Mouse (Mus musculus) ES-E14 (cell line): ENCODE measurements at regions not wholly inside any gene's neighbourhood (a gene's known extent, or its start where the extent isn't known, plus 50 kb on each side); places are given as distances from the start of the nearest gene placed in this dataset.

Experiments used
- CHD2 ChIP-seq: IDR thresholded peaks from 2 replicates; pipeline ENCODE4 v1.6.1; 2014; ENCODE audit warnings: mild to moderate bottlenecking, low read depth, low read length, inconsistent platforms
- HCFC1 ChIP-seq: IDR thresholded peaks from 2 replicates; pipeline ENCODE4 v1.6.1; 2012; ENCODE audit warnings: low read length, inconsistent platforms, borderline replicate concordance; ENCODE audit not compliant: insufficient read depth
- MAFK ChIP-seq: IDR thresholded peaks from 2 replicates; pipeline ENCODE4 v1.6.1; 2014; ENCODE audit warnings: mild to moderate bottlenecking, low read depth, low read length, inconsistent platforms; ENCODE audit not compliant: insufficient read depth
- ZC3H11A ChIP-seq: IDR thresholded peaks from 2 replicates; pipeline ENCODE4 v1.6.1; 2012; ENCODE audit warnings: low read depth, mild to moderate bottlenecking, inconsistent platforms, low read length, borderline replicate concordance
- ZNF384 ChIP-seq: IDR thresholded peaks from 2 replicates; pipeline ENCODE4 v1.6.1; 2012; ENCODE audit warnings: low read depth, low read length, inconsistent platforms

GRCm38 (mm10) chr4:142424596-142424995 lies 185.4 kb upstream of the Kazn start:
- TF ChIP-seq ZNF384, result no peak
- TF ChIP-seq HCFC1, result no peak
- TF ChIP-seq MAFK, result no peak
- TF ChIP-seq CHD2, result no peak
- TF ChIP-seq ZC3H11A, result no peak
